Mouse (Mus musculus): ENCODE measurements at regions not wholly inside any gene's neighbourhood (a gene's known extent, or its start where the extent isn't known, plus 50 kb on each side); places are given as distances from the start of the nearest gene placed in this dataset.

- Histone ChIP-seq H3K4me2 (replicated peaks; ENCODE audit: low read depth, low read length, severe bottlenecking) (no peak overlapping the region), H3K27ac (replicated peaks; ENCODE audit: low read depth, low read length) (no peak overlapping the region), H3K4me1 (ENCODE audit: control insufficient read depth, insufficient read depth, low read length) (no peaks in the 10 kb centered on the region), H3K36me3 (ENCODE audit: control insufficient read depth, insufficient read depth, low read length) (no peaks in the 10 kb centered on the region), H3K27me3 (ENCODE audit: control insufficient read depth, insufficient read depth, low read length) (no peaks in the 10 kb centered on the region), H3K4me3 (replicated peaks; ENCODE audit: low read length) (no peak overlapping the region), H3K9ac (ENCODE audit: low read depth, low read length, severe bottlenecking) (no peak overlapping the region), H3K9me3 (ENCODE audit: control insufficient read depth, low read length) (peaks cover 7% of the 10 kb centered on the region)
- ATAC-seq (ENCODE audit: low FRiP score, low read depth) (no peak), DNase-seq (ENCODE audit: low spot score) (no peak)
- WGBS = 83% methylated on average over 2 of the region's 2 CpGs
- no peak for TF ChIP-seq POLR2A (IDR thresholded peaks at IDR 0.05; ENCODE audit: borderline replicate concordance, extremely low read depth, insufficient read depth, insufficient read length)
Observed at GRCm38 (mm10) chr3:138662625-138663024, 79.4 kb upstream of the Tspan5 start.

- Histone ChIP-seq H3K27ac (replicated peaks; ENCODE audit: low read depth, low read length) (no peak overlapping the region), H3K9ac (ENCODE audit: low read depth, low read length, severe bottlenecking) (no peak overlapping the region), H3K4me3 (replicated peaks; ENCODE audit: low read length) (no peak overlapping the region), H3K4me1 (ENCODE audit: control insufficient read depth, insufficient read depth, low read length) (no peaks in the 10 kb centered on the region), H3K27me3 (ENCODE audit: control insufficient read depth, insufficient read depth, low read length) (no peaks in the 10 kb centered on the region), H3K4me2 (replicated peaks; ENCODE audit: low read depth, low read length, severe bottlenecking) (no peak overlapping the region), H3K36me3 (ENCODE audit: control insufficient read depth, insufficient read depth, low read length) (no peaks in the 10 kb centered on the region), H3K9me3 (ENCODE audit: control insufficient read depth, low read length) (peaks cover 7% of the 10 kb centered on the region)
- no peak for ATAC-seq (ENCODE audit: low FRiP score, low read depth)
- no peak for TF ChIP-seq POLR2A (IDR thresholded peaks at IDR 0.05; ENCODE audit: borderline replicate concordance, extremely low read depth, insufficient read depth, insufficient read length)
- whole genome bisulfite sequencing = 76% methylated on average over 14 of the region's 14 CpGs
- DNase-seq (ENCODE audit: low spot score) = no peak
Observed at GRCm38 (mm10) chr3:138668394-138669092, 73.5 kb upstream of the Tspan5 start.

- no peak for ATAC-seq (ENCODE audit: low FRiP score, low read depth)
- Histone ChIP-seq H3K4me2 (replicated peaks; ENCODE audit: low read depth, low read length, severe bottlenecking) (no peak overlapping the region), H3K9me3 (ENCODE audit: control insufficient read depth, low read length) (no peaks in the 10 kb centered on the region), H3K4me3 (replicated peaks; ENCODE audit: low read length) (no peak overlapping the region), H3K36me3 (ENCODE audit: control insufficient read depth, insufficient read depth, low read length) (no peaks in the 10 kb centered on the region), H3K9ac (ENCODE audit: low read depth, low read length, severe bottlenecking) (no peak overlapping the region), H3K27me3 (ENCODE audit: control insufficient read depth, insufficient read depth, low read length) (no peaks in the 10 kb centered on the region), H3K27ac (replicated peaks; ENCODE audit: low read depth, low read length) (no peak overlapping the region), H3K4me1 (ENCODE audit: control insufficient read depth, insufficient read depth, low read length) (no peaks in the 10 kb centered on the region)
- 63% methylated on average over 2 of the region's 2 CpGs for WGBS
- no peak for DNase-seq (ENCODE audit: low spot score)
- no peak for TF ChIP-seq POLR2A (IDR thresholded peaks at IDR 0.05; ENCODE audit: borderline replicate concordance, extremely low read depth, insufficient read depth, insufficient read length)
Observed at GRCm38 (mm10) chr3:138675881-138676280, 66.1 kb upstream of the Tspan5 start.

- DNase-seq (ENCODE audit: low spot score) (no peak), ATAC-seq (ENCODE audit: low FRiP score, low read depth) (no peak)
- no peak overlapping the region for H3K4me2 ChIP-seq (replicated peaks; ENCODE audit: low read depth, low read length, severe bottlenecking)
- H3K4me1 ChIP-seq (ENCODE audit: control insufficient read depth, insufficient read depth, low read length) = no peaks in the 10 kb centered on the region
- no peak overlapping the region for H3K9ac ChIP-seq (ENCODE audit: low read depth, low read length, severe bottlenecking)
- H3K27me3 ChIP-seq (ENCODE audit: control insufficient read depth, insufficient read depth, low read length) = no peaks in the 10 kb centered on the region
- no peaks in the 10 kb centered on the region for H3K9me3 ChIP-seq (ENCODE audit: control insufficient read depth, low read length)
- 72% methylated on average over 4 of the region's 4 CpGs for WGBS
- no peak overlapping the region for H3K4me3 ChIP-seq (replicated peaks; ENCODE audit: low read length)
- TF ChIP-seq POLR2A (IDR thresholded peaks at IDR 0.05; ENCODE audit: borderline replicate concordance, extremely low read depth, insufficient read depth, insufficient read length) = no peak
- H3K36me3 ChIP-seq (ENCODE audit: control insufficient read depth, insufficient read depth, low read length) = no peaks in the 10 kb centered on the region
- no peak overlapping the region for H3K27ac ChIP-seq (replicated peaks; ENCODE audit: low read depth, low read length)
Observed at GRCm38 (mm10) chr3:138678351-138678750, 63.6 kb upstream of the Tspan5 start.

GRCm38 (mm10) chr3:138686636-138687230, 55.3 kb upstream of the Tspan5 start:
- Histone ChIP-seq H3K36me3 (ENCODE audit: control insufficient read depth, insufficient read depth, low read length) (no peaks in the 10 kb centered on the region), H3K27me3 (ENCODE audit: control insufficient read depth, insufficient read depth, low read length) (no peaks in the 10 kb centered on the region), H3K4me3 (replicated peaks; ENCODE audit: low read length) (no peak overlapping the region), H3K9me3 (ENCODE audit: control insufficient read depth, low read length) (no peaks in the 10 kb centered on the region), H3K9ac (ENCODE audit: low read depth, low read length, severe bottlenecking) (no peak overlapping the region), H3K4me1 (ENCODE audit: control insufficient read depth, insufficient read depth, low read length) (no peaks in the 10 kb centered on the region), H3K27ac (replicated peaks; ENCODE audit: low read depth, low read length) (no peak overlapping the region), H3K4me2 (replicated peaks; ENCODE audit: low read depth, low read length, severe bottlenecking) (no peak overlapping the region)
- WGBS = 46% methylated on average over 11 of the region's 11 CpGs
- no peak for TF ChIP-seq POLR2A (IDR thresholded peaks at IDR 0.05; ENCODE audit: borderline replicate concordance, extremely low read depth, insufficient read depth, insufficient read length)
- ATAC-seq (ENCODE audit: low FRiP score, low read depth) (no peak), DNase-seq (ENCODE audit: low spot score) (no peak)

Data from limb, embryonic 14.5 days (tissue).